Mouse (Mus musculus) thymus, postnatal 4 days (tissue): ENCODE data around the gene Ddo.

ENCODE experiments used
- DNase-seq: peaks from one replicate; pipeline ENCODE4 v3.0.0; 2021

Gene Ddo

GRCm38 (mm10) chr10:40666943-40667342 lies 37.1 kb downstream of the Ddo start:
- DNase-seq, result no peak

- no peak for DNase-seq
These were observed 38.8 kb downstream of the Ddo start for GRCm38 (mm10) chr10:40668640-40669039.

GRCm38 (mm10) chr10:40672587-40673296 lies 42.9 kb downstream of the Ddo start:
- no peak for DNase-seq

GRCm38 (mm10) chr10:40673297-40673665 lies 43.5 kb downstream of the Ddo start:
- DNase-seq, result no peak

GRCm38 (mm10) chr10:40674151-40674550 lies 44.3 kb downstream of the Ddo start:
- DNase-seq, result peak; percentile 16

GRCm38 (mm10) chr10:40675921-40676320 lies 46.1 kb downstream of the Ddo start:
- DNase-seq, result no peak

GRCm38 (mm10) chr10:40678477-40678876 lies 48.7 kb downstream of the Ddo start:
- DNase-seq, result no peak

GRCm38 (mm10) chr10:40682470-40682869 lies 52.7 kb downstream of the Ddo start:
- no peak for DNase-seq

GRCm38 (mm10) chr10:40683092-40683867 lies 53.5 kb downstream of the Ddo start, which contains the start of gene Mettl24:
TSS of gene Mettl24 (plus strand) at chr10:40683282.
- DNase-seq, result peak; percentile 44

GRCm38 (mm10) chr10:40683868-40684253 lies 54.0 kb downstream of the Ddo start:
- no peak for DNase-seq

GRCm38 (mm10) chr10:40684326-40684725 lies 54.5 kb downstream of the Ddo start:
- no peak for DNase-seq

- no peak for DNase-seq
These were observed 55.8 kb downstream of the Ddo start for GRCm38 (mm10) chr10:40685641-40686040.

- no peak for DNase-seq
These were observed 57.2 kb downstream of the Ddo start for GRCm38 (mm10) chr10:40686976-40687375.

- no peak for DNase-seq
These were observed 57.6 kb downstream of the Ddo start for GRCm38 (mm10) chr10:40687407-40687806.

GRCm38 (mm10) chr10:40688266-40688665 lies 58.5 kb downstream of the Ddo start:
- no peak for DNase-seq

- DNase-seq, result no peak
These were observed 59.1 kb downstream of the Ddo start for GRCm38 (mm10) chr10:40688873-40689272.

GRCm38 (mm10) chr10:40698652-40699051 lies 68.8 kb downstream of the Ddo start:
- DNase-seq, result no peak

GRCm38 (mm10) chr10:40711127-40711526 lies 81.3 kb downstream of the Ddo start:
- no peak for DNase-seq

- DNase-seq, result peak; percentile 40
These were observed 83.3 kb downstream of the Ddo start for GRCm38 (mm10) chr10:40713018-40713608.

- DNase-seq, result no peak
These were observed 84.0 kb downstream of the Ddo start for GRCm38 (mm10) chr10:40713829-40714228.

GRCm38 (mm10) chr10:40715151-40715550 lies 85.3 kb downstream of the Ddo start:
- peak; percentile 12 for DNase-seq

GRCm38 (mm10) chr10:40716296-40716695 lies 86.5 kb downstream of the Ddo start:
- no peak for DNase-seq

GRCm38 (mm10) chr10:40716713-40717112 lies 86.9 kb downstream of the Ddo start:
- DNase-seq, result no peak

GRCm38 (mm10) chr10:40718362-40718761 lies 88.6 kb downstream of the Ddo start:
- DNase-seq, result no peak
